Mouse (Mus musculus) kidney, embryonic 14.5 days (tissue): Measurements from ENCODE around the gene Cxcl13. TPM values are rescaled to one million over a fixed set of nuclear protein-coding genes. Genes with fewer than 3 reads are reported as not detected.

Experiments
- ATAC-seq: fragments of 200-750 bp; cut with Nextera tagmentation; 2 replicates; pipeline ENCODE4 v1.8.0; 2017; ENCODE audit warnings: moderate number of reproducible peaks, mild to moderate bottlenecking, moderate TSS enrichment, moderate library complexity; ENCODE audit not compliant: low FRiP score, low TSS enrichment
- H3K27ac ChIP-seq: fragments of 300-500 bp; sonication (generic); 2 replicates; pipeline ENCODE4 v1.5.1; 2014; ENCODE audit warnings: low read depth, mild to moderate bottlenecking, low read length, moderate library complexity, mixed read lengths
- H3K27me3 ChIP-seq: fragments of 300-500 bp; sonication (generic); 2 replicates; pipeline ENCODE4 v1.6.1; 2014; ENCODE audit warnings: mild to moderate bottlenecking, low read length; ENCODE audit not compliant: control insufficient read depth, insufficient read depth
- H3K36me3 ChIP-seq: fragments of 300-500 bp; sonication (generic); 2 replicates; pipeline ENCODE4 v1.6.1; 2014; ENCODE audit warnings: low read length, mixed read lengths; ENCODE audit not compliant: control insufficient read depth, insufficient read depth
- H3K4me1 ChIP-seq: fragments of 300-500 bp; sonication (generic); 2 replicates; pipeline ENCODE4 v1.6.1; 2014; ENCODE audit warnings: low read length, mixed read lengths; ENCODE audit not compliant: control insufficient read depth, insufficient read depth
- H3K4me2 ChIP-seq: fragments of 300-500 bp; sonication (generic); replicated peaks from 2 replicates; pipeline ENCODE4 v1.6.1; 2014; ENCODE audit warnings: low read depth, mild to moderate bottlenecking, low read length
- H3K4me3 ChIP-seq: fragments of 300-500 bp; sonication (generic); 2 replicates; pipeline ENCODE4 v1.5.1; 2014; ENCODE audit warnings: mild to moderate bottlenecking, low read length
- H3K9ac ChIP-seq: fragments of 300-500 bp; sonication (generic); 2 replicates; pipeline ENCODE4 v1.6.1; 2014; ENCODE audit warnings: low read depth, mild to moderate bottlenecking, low read length, moderate library complexity
- H3K9me3 ChIP-seq: fragments of 300-500 bp; sonication (generic); 2 replicates; pipeline ENCODE4 v1.6.1; 2016; ENCODE audit warnings: low read length; ENCODE audit not compliant: control insufficient read depth
- WGBS: fragments of 180-500 bp; shearing (Covaris S2); extraction: QIAGEN DNeasy Blood & Tissue Kit; methylation state at CpG from one replicate; pipeline ENCODE4 v1.1.7; 2014; 5-methylcytosine and 5-hydroxymethylcytosine counted together
- polyA plus RNA-seq: library from polyadenylated mRNA; unstranded; fragments of >200 nt; fragmentation: Nextera tagmentation; extraction: Ambion mirVana; gene quantifications from 2 replicates; pipeline ENCODE4 v1.2.1, GENCODE M21; 2014

Cxcl13 gene
- polyA plus RNA-seq, 1 experiment from 2014 or later = 3.8 TPM

DNA sequence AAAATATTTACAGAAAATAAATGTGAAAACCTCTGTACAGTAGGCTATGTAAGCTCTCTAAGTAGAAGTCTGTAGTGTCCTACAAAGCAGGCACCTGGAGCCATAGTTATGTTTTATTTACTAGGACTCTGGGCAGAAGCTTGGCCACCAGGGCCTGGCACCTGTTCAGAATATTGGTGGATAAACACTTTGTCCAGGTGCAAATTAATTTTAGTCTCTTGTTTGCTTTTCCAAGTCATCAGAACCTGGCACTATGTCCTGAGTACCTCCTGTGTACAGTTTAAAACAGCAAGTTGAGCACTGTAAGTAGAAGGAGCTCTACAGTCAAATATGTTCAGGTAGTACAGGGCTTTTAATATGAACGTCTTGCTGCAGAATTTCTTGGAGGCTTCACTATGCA, 52.3 kb downstream of the Cxcl13 start:
- no peak overlapping the region for H3K4me2 ChIP-seq
- H3K36me3 ChIP-seq = no peaks in the 10 kb centered on the region
- H3K27me3 ChIP-seq = no peaks in the 10 kb centered on the region
- H3K9ac ChIP-seq = no peak overlapping the region
- 88% methylated on average over 1 of the region's 1 CpGs for WGBS
- H3K27ac ChIP-seq = no peak overlapping the region
- H3K4me3 ChIP-seq = no peak overlapping the region
- no peaks in the 10 kb centered on the region for H3K4me1 ChIP-seq
- no peak for ATAC-seq
- H3K9me3 ChIP-seq = no peaks in the 10 kb centered on the region

Other genes starting within 250 kb of the Cxcl13 start
- gene Gm7978, start 220.8 kb upstream of the Cxcl13 start, polyA plus RNA-seq = not detected in 2 replicates
- not detected in 2 replicates for gene Gm7982, start 214.9 kb upstream of the Cxcl13 start, polyA plus RNA-seq
- gene E330014E10Rik, start 181.0 kb upstream of the Cxcl13 start, polyA plus RNA-seq = not detected in 2 replicates
- 27.7 and 33.8 TPM in 2 replicates for gene Cnot6l, start 207.2 kb downstream of the Cxcl13 start, polyA plus RNA-seq